Comparison of ENCODE assay signal across 8 mouse cellular contexts in the genomic region with DNA sequence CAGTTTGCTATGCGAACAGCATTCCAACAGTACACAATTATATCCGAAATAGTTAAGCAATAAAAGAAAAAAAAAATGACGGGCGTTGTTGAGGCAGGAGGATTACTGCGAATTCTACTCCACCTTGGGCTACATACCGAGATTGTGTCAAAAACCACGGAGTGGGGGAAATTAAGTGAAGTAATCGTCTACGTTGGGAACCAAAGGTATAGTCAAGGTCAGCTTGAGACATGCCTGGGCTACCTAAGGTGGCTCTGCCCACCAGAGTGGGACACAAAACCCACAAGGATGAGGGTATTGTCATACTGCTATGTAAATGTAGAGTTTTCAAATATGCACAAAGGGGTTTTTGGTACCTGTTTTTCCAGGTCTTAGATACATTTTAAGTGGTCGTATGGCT.
DNase-seq lines count a peak whose midpoint lies in the region; ATAC-seq lines count a peak whose summit lies in the region.

No protein-coding gene starts in this region.

- no peak overlapping the region for H3K27ac ChIP-seq in limb, embryonic 12.5 days
- H3K27ac ChIP-seq in stomach, embryonic 14.5 days (ENCODE audit: low read length), result no peak overlapping the region; the same call in 1 of the 2 replicates

- peak; percentile 7 for DNase-seq in cerebellum, adult 11 months
- no peak for DNase-seq in cerebellum, adult 9-10 months
- no peak for DNase-seq in embryo, embryonic 9.5 days (ENCODE audit: extremely low spot score)
- no peak for DNase-seq in kidney, postnatal 25 days

- no peaks in the 10 kb centered on the region for H3K36me3 ChIP-seq in megakaryocyte, embryonic 14.5 days (replicated peaks; ENCODE audit: low read length)
- H3K36me3 ChIP-seq in limb, embryonic 12.5 days, result no peaks in the 10 kb centered on the region
- H3K36me3 ChIP-seq in stomach, embryonic 14.5 days (ENCODE audit: control insufficient read depth, insufficient read depth, low read length), result no peaks in the 10 kb centered on the region

- WGBS in limb, embryonic 12.5 days, result 7% methylated on average over 10 of the region's 10 CpGs
- 3% methylated on average over 10 of the region's 10 CpGs for WGBS in stomach, embryonic 14.5 days

- H3K9me3 ChIP-seq in megakaryocyte, embryonic 14.5 days, result no peaks in the 10 kb centered on the region
- H3K9me3 ChIP-seq in limb, embryonic 12.5 days, result no peaks in the 10 kb centered on the region
- H3K9me3 ChIP-seq in stomach, embryonic 14.5 days (ENCODE audit: control insufficient read depth, low read depth, low read length), result no peaks in the 10 kb centered on the region

- peaks cover 3% of the 10 kb centered on the region for H3K27me3 ChIP-seq in megakaryocyte, embryonic 14.5 days (replicated peaks)
- H3K27me3 ChIP-seq in limb, embryonic 12.5 days, result no peaks in the 10 kb centered on the region
- no peaks in the 10 kb centered on the region for H3K27me3 ChIP-seq in stomach, embryonic 14.5 days (ENCODE audit: control insufficient read depth, insufficient read depth, low read length)

- no peak for ATAC-seq in megakaryocyte, adult 5-6 weeks (ENCODE audit: poor library complexity, severe bottlenecking)
- ATAC-seq in limb, embryonic 12.5 days (ENCODE audit: insufficient number of reproducible peaks, insufficient read depth, low FRiP score, low TSS enrichment, low read depth), result 0 out of 2 replicates have a peak, but pooled peaks have one; percentile 2
- ATAC-seq in stomach, embryonic 14.5 days (ENCODE audit: insufficient number of reproducible peaks, insufficient read depth, low FRiP score, low read depth), result no peak

- peaks cover 15% of the 10 kb centered on the region for H3K4me1 ChIP-seq in megakaryocyte, embryonic 14.5 days
- peaks cover 7% of the 10 kb centered on the region for H3K4me1 ChIP-seq in limb, embryonic 12.5 days (replicated peaks)
- peaks cover 2% of the 10 kb centered on the region; the same call in 1 of the 2 replicates for H3K4me1 ChIP-seq in stomach, embryonic 14.5 days (ENCODE audit: control insufficient read depth, insufficient read depth, low read length)

- H3K4me3 ChIP-seq in megakaryocyte, embryonic 14.5 days (replicated peaks), result peak overlapping the region; percentile 94
- H3K4me3 ChIP-seq in limb, embryonic 12.5 days (replicated peaks), result peak overlapping the region; percentile 67
- peak overlapping the region; percentile 51 for H3K4me3 ChIP-seq in stomach, embryonic 14.5 days (ENCODE audit: low read depth, low read length)

- H3K9ac ChIP-seq in limb, embryonic 12.5 days (replicated peaks), result peak overlapping the region; percentile 65
- H3K9ac ChIP-seq in stomach, embryonic 14.5 days (replicated peaks; ENCODE audit: low read depth, low read length), result peak overlapping the region; percentile 49

- peak overlapping the region; percentile 71 for H3K4me2 ChIP-seq in limb, embryonic 12.5 days
- H3K4me2 ChIP-seq in stomach, embryonic 14.5 days (replicated peaks; ENCODE audit: low read depth, low read length), result peak overlapping the region; percentile 60
